Mouse (Mus musculus): ENCODE data around the gene Zbtb16.

- TF ChIP-seq CTCF (IDR thresholded peaks at IDR 0.05; ENCODE audit: low read depth, low read length) (no peak), GATA1 (IDR thresholded peaks at IDR 0.05; ENCODE audit: borderline replicate concordance, low read length) (no peak), TAL1 (conservative IDR thresholded peaks at IDR 0.05; ENCODE audit: low read depth, low read length) (no peak)
These were observed 19.2 kb downstream of the Zbtb16 start for GRCm38 (mm10) chr9:48816678-48817398.
